Mouse (Mus musculus): ENCODE measurements around the gene Ccdc88b.
A peak's percentile ranks its signal among the peaks of the same experiment; 100 is the strongest.

Ccdc88b gene

GRCm38 (mm10) chr19:6857391-6858005, 513 bp downstream of the Ccdc88b start:
- no peak for DNase-seq (ENCODE audit: low spot score in 2 of 2)

- DNase-seq (ENCODE audit: low spot score in 2 of 2): no peak
Observed at GRCm38 (mm10) chr19:6857003-6857360, 1.0 kb downstream of the Ccdc88b start.

DNA sequence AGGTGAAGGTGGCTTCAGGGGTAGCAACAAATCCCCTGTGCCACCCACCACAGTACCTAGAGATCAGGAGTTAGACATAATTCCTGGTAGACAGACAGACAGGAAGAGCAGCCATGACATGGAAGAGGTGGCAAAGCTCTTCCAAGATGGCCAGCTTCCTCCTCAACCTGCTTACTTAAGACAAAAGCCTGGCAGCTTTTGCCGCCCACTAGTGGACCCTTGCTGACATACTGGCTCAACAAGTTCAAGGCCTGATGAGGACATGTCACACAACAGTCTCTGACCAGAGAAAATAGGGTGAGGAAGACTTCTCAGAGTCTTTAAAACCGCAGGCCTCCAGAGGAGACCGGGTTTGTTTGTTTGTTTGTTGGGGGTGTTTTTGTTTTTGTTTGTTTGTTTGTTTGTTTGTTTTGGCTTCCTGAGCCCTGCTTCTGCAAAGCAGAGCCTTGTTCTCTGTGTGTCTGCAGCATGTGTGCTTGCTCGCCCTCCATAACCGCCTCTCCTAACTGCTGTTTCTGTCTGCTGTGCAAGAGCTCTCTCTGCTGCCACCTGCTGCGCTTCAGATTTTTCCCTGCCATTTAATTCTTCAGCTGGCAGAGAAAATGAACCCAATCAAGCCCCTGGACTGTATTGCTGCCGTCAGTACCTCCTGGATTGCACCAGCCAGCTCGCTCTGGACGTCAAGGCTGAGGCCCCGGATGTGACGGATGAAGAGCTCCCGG, 1.6 kb downstream of the Ccdc88b start:
- DNase-seq (ENCODE audit: low spot score in 2 of 2): peak in 1 of 2 experiments; percentile 52

GRCm38 (mm10) chr19:6855225-6856031, 2.6 kb downstream of the Ccdc88b start:
- no peak for DNase-seq (ENCODE audit: low spot score in 2 of 2)

GRCm38 (mm10) chr19:6854658-6855057, 3.4 kb downstream of the Ccdc88b start:
- no peak for DNase-seq (ENCODE audit: low spot score in 2 of 2)

GRCm38 (mm10) chr19:6853903-6854302, 4.1 kb downstream of the Ccdc88b start:
- DNase-seq (ENCODE audit: low spot score in 2 of 2): no peak

DNA sequence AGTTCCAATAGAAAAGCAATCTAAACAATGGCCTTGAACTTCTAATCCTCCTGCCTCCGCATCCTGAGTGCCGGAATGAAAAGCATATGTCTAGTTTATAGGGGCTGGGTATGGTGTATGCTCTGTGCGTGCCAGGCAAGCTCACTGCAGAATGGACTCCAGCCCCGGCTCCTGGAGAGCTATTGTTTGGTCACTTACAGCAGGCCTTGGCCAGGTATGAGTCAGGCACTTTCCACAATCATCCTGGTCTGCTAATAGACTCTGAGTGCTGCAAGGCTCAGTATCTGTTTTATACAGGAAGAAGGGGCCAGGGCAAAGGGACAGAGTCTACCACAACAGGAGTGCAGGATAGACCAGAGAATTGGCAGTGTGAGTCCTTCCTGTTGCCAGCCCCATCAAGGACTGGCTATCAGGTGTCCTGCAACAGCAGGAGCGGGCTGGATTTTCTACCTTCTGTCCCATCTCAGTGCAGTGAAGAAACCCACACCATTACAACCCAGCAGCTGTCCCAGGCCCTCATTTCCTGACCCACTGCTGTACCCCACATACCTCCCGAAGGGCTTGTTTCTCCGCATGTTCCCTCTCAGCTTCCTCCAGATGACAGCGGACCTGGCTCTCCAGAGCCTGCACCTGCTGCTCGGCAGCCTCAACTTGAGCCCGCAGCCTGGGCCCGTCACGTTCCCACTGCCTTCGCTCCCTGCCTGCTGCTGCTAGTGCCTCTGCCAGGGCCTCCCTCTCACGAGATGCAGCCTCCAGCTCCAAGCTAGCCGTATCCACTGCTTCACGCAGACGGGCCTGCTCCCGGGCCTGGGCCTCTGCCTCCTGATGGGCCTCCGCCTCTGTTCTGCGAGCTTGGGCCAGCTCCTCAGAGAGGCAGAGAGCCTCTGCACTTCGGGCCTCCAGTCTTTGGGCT, 5.4 kb downstream of the Ccdc88b start:
- DNase-seq (ENCODE audit: low spot score in 2 of 2): no peak

DNA sequence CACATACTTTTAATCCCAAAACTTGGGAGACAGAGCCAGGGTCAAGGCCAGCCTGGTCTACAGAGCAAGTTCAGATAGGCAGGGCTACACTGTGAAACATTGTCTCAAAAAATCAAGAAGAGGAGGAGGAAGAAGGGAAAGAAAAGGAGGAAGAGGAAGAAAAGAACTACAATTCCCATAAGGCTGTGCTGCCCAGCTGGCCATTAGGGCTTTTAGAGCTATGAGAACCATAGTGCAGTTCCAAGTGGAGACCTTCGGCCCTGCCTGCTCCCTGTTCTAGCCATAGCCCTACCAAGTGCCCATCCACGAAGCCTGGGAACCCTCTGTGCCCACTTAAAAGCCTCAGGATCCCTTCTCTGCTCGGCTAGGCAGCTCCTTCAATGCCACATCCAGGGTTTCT, 6.5 kb downstream of the Ccdc88b start:
- no peak for DNase-seq (ENCODE audit: low spot score in 2 of 2)

- DNase-seq (ENCODE audit: low spot score in 2 of 2): no peak
Observed at GRCm38 (mm10) chr19:6849506-6850068, 8.4 kb downstream of the Ccdc88b start.

GRCm38 (mm10) chr19:6847841-6848517, 10.0 kb downstream of the Ccdc88b start:
- DNase-seq (ENCODE audit: low spot score in 2 of 2): no peak

GRCm38 (mm10) chr19:6846050-6846449, 12.0 kb downstream of the Ccdc88b start:
- no peak for DNase-seq (ENCODE audit: low spot score in 2 of 2)

DNA sequence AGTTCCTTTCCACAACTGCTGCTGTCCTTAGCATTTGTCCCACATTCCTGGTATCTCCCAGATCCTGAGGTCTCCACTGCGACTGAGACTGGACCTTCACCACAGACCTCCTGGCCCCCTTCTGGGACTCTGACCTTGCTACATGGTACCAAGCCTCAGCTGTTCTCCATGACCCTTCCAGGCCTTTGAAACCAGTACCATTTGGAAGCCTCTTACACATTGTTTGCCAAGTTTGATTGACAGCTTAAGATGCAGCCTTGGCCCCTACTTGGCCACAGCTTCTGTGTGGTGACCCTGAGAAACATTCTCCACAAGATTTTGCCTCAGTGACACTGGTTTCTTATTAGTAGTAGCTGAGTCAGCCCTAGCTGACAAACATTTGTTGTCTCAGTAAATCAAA, 15.7 kb downstream of the Ccdc88b start:
- DNase-seq (ENCODE audit: low spot score in 2 of 2): no peak

DNA sequence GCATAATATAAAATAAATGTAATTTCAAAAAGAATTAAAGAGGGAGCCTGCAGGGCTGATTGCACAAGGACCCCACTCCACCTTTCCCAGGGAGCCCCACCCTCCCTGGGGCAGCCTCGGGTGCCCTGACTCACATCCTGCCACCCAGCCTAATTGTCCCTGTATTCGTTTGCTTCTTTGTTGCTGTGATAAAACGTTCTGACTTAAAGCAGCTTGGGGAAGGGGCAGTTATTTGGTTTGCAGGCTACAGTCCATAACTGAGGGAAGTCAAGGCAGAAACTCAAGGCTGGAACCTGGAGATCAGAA, 16.8 kb downstream of the Ccdc88b start:
- DNase-seq (ENCODE audit: low spot score in 2 of 2): no peak

- DNase-seq (ENCODE audit: low spot score in 2 of 2): peak; percentile 45 to 67
Observed at GRCm38 (mm10) chr19:6840475-6841291, 17.3 kb downstream of the Ccdc88b start, which contains the start of gene Rps6ka4. Rps6ka4 (minus strand) TSS chr19:6840636.

DNA sequence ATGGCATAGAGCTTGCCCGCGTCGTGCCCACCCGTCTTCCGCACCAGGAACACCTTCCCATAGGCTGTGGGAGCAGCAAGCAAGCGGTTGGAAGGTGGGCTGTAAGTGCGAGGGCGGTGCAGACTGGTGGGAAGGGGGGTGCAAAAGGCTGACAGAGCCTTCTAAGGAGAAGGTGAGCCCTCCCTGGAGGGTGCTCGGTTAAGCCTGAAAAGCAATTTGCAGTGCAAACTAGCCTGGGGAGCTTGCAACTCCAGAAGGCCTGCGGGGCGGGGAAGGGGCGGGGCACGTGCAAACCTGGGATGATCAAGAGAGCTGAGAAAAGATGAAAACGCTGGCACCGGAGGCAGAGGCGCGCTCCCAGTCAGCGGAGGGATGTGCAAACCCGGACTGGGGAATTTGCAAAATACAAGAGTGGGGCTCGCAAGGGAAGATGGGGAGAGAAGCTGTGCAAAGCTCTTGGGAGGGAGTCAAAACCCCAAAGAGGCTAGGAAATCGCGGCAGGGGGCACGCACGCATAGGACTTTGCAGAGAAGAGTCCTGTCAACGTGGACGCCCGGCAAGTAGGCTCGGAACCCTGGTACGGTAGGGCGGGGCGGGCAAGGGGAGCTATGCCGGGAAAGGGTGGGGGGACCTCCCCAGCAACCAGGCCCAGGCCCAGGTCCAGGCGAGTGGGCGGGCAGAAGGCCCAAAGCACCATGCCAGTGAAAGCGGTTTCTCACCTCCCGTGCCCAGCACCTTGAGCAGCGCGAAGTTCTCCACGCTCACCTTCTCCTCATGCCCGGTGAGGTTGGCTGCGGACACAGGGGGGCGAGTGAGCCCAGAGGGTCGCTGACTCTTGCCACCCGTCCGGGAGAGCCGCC, 18.2 kb downstream of the Ccdc88b start:
- peak; percentile 62 for DNase-seq (ENCODE audit: low spot score in 2 of 2)

- DNase-seq (ENCODE audit: low spot score in 2 of 2): no peak
Observed at GRCm38 (mm10) chr19:6832363-6832762, 25.6 kb downstream of the Ccdc88b start.

DNA sequence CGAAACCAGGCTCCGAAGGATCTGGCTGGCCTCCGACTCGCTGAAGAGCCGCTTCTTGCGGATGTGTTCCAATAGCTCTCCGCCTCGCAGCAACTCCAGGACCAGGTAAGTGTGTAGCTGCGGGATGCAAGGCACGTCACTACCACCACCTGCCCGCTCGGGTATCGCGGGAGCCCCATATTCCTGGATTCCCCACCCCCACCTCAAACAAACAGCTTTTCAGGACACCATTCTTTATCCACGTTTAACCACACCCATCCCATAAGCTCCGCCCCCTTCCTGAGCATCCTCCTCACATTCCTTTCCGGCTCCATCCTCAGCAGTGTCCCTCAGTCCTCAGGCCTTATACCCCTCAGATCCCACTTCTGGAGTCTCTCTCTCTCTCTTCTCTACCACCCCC, 26.7 kb downstream of the Ccdc88b start:
- no peak for DNase-seq (ENCODE audit: low spot score in 2 of 2)

DNA sequence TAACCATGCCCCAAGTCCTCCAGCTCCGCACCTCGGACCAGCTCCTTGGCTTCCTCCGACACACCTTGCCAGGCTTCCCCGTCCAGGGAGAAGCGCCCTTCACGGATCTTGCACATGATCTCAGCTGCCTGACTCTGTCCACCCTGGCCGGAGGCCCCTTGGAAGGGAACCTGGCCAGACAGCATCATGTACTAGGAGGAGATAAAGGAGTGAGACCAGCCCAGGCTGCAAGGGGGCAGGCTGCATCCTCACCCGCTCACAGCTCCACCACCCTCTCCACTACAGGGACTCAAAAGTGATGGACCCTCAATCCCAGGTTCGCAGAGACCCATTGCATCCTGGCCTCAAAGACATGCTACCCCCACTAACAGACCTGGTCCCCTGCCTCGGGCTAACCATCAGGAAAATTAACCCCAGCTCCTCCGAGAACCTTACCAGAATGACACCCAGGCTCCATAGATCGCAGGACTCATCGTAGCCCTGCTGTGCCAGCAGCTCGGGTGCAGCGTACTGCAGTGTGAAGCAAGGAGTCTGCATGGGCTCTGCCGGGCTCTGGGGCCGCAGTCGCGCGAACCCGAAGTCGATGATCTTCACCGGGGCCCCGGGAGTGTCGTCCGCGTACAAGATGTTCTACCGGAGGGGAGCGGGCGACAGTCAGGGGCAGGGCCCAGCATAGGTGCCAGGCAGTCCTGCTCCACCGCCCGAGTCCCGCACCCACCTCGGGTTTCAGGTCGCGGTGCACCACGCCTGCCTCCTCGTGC, 27.3 kb downstream of the Ccdc88b start:
- no peak for DNase-seq (ENCODE audit: low spot score in 2 of 2)

All from frontal cortex, postnatal 36 days (tissue).